Mouse (Mus musculus): Measurements from ENCODE around the gene Olfr1312. TPM values are rescaled to one million over a fixed set of nuclear protein-coding genes. Genes with fewer than 3 reads are reported as not detected.
"Not testable (repeated sequence)": the region's sequence is repeated elsewhere in the genome, so short reads cannot be mapped to it uniquely, and the experiment has no call there.

Gene Olfr1312
- polyA plus RNA-seq (2016; fragmentation: Nextera tagmentation; extraction: Ambion mirVana) = not detected in 2 replicates

- Histone ChIP-seq H3K27ac (no peak within 1 kb of the TSS), H3K27me3 (no peaks in the 10 kb centered on the region), H3K9ac (no peak within 1 kb of the TSS), H3K4me3 (no peak within 1 kb of the TSS), H3K4me1 (no peaks in the 10 kb centered on the region), H3K4me2 (replicated peaks) (no peak within 1 kb of the TSS), H3K36me3 (no peaks in the 10 kb centered on the region), H3K9me3 (no peaks in the 10 kb centered on the region)
- 24% methylated on average over 1 of the region's 1 CpGs for WGBS
- ATAC-seq (ENCODE audit: insufficient number of reproducible peaks, insufficient read depth, low FRiP score, low TSS enrichment) = no peak
Observed at GRCm38 (mm10) chr2:112050138-112050537, at the start of gene Olfr1312. TSS of gene Olfr1312 (minus strand) at chr2:112050238.

- H3K9me3 ChIP-seq = no peaks in the 10 kb centered on the region
- H3K36me3 ChIP-seq = no peaks in the 10 kb centered on the region
- no peaks in the 10 kb centered on the region for H3K27me3 ChIP-seq
- H3K4me2 ChIP-seq (replicated peaks) = no peak within 1 kb of the TSS
- H3K4me3 ChIP-seq = no peak within 1 kb of the TSS
- no peak within 1 kb of the TSS for H3K27ac ChIP-seq
- no peaks in the 10 kb centered on the region for H3K4me1 ChIP-seq
- H3K9ac ChIP-seq = no peak within 1 kb of the TSS
- no peak for ATAC-seq (ENCODE audit: insufficient number of reproducible peaks, insufficient read depth, low FRiP score, low TSS enrichment)
Observed at GRCm38 (mm10) chr2:112096681-112097080, 46.6 kb upstream of the Olfr1312 start, which contains the start of gene Olfr1314. TSS of gene Olfr1314 (minus strand) at chr2:112096781.

GRCm38 (mm10) chr2:112077743-112078142, 27.7 kb upstream of the Olfr1312 start, which contains the start of gene Olfr1313:
TSS of gene Olfr1313 (minus strand) at chr2:112077843.
- H3K36me3 ChIP-seq = no peaks in the 10 kb centered on the region
- H3K4me2 ChIP-seq (replicated peaks) = no peak within 1 kb of the TSS
- no peaks in the 10 kb centered on the region for H3K27me3 ChIP-seq
- no peaks in the 10 kb centered on the region for H3K9me3 ChIP-seq
- ATAC-seq (ENCODE audit: insufficient number of reproducible peaks, insufficient read depth, low FRiP score, low TSS enrichment) = no peak
- H3K4me3 ChIP-seq = no peak within 1 kb of the TSS
- no peaks in the 10 kb centered on the region for H3K4me1 ChIP-seq
- no peak within 1 kb of the TSS for H3K27ac ChIP-seq
- H3K9ac ChIP-seq = no peak within 1 kb of the TSS

- H3K4me2 ChIP-seq (replicated peaks) = not testable (repeated sequence)
- WGBS = 50% methylated on average over 6 of the region's 6 CpGs
Observed at GRCm38 (mm10) chr2:112026971-112027370, 23.1 kb downstream of the Olfr1312 start.

GRCm38 (mm10) chr2:112024312-112024711, 25.7 kb downstream of the Olfr1312 start, which contains the start of gene Olfr1311:
TSS of gene Olfr1311 (minus strand) at chr2:112024412.
- ATAC-seq (ENCODE audit: insufficient number of reproducible peaks, insufficient read depth, low FRiP score, low TSS enrichment) = no peak
- Histone ChIP-seq H3K4me3 (no peak within 1 kb of the TSS), H3K9me3 (no peaks in the 10 kb centered on the region), H3K4me1 (no peaks in the 10 kb centered on the region), H3K9ac (no peak within 1 kb of the TSS), H3K4me2 (replicated peaks) (no peak within 1 kb of the TSS), H3K36me3 (no peaks in the 10 kb centered on the region), H3K27ac (no peak within 1 kb of the TSS), H3K27me3 (no peaks in the 10 kb centered on the region)
- WGBS = 85% methylated on average over 2 of the region's 2 CpGs

More at GRCm38 (mm10) chr2:112026971-112027370, 23.1 kb downstream of the Olfr1312 start:
- not testable (repeated sequence) for H3K36me3 ChIP-seq; H3K4me3 ChIP-seq; H3K4me1 ChIP-seq; ATAC-seq (ENCODE audit: insufficient number of reproducible peaks, insufficient read depth, low FRiP score, low TSS enrichment); H3K27me3 ChIP-seq; H3K9me3 ChIP-seq; H3K9ac ChIP-seq; H3K27ac ChIP-seq

- H3K27ac ChIP-seq = no peak overlapping the region
- 78% methylated on average over 3 of the region's 3 CpGs for WGBS
- H3K4me2 ChIP-seq (replicated peaks) = no peak overlapping the region
- no peak overlapping the region for H3K4me3 ChIP-seq
- no peaks in the 10 kb centered on the region for H3K9me3 ChIP-seq
- no peak overlapping the region for H3K9ac ChIP-seq
- H3K27me3 ChIP-seq = no peaks in the 10 kb centered on the region
- ATAC-seq (ENCODE audit: insufficient number of reproducible peaks, insufficient read depth, low FRiP score, low TSS enrichment) = no peak
- no peaks in the 10 kb centered on the region for H3K36me3 ChIP-seq
- no peaks in the 10 kb centered on the region for H3K4me1 ChIP-seq
Observed at GRCm38 (mm10) chr2:112014900-112015299, 35.1 kb downstream of the Olfr1312 start.

GRCm38 (mm10) chr2:112012608-112013007, 37.4 kb downstream of the Olfr1312 start, which contains the start of gene Olfr1310:
TSS of gene Olfr1310 (minus strand) at chr2:112012708.
- H3K9ac ChIP-seq = no peak within 1 kb of the TSS
- H3K36me3 ChIP-seq = no peaks in the 10 kb centered on the region
- no peak within 1 kb of the TSS for H3K4me3 ChIP-seq
- no peaks in the 10 kb centered on the region for H3K4me1 ChIP-seq
- ATAC-seq (ENCODE audit: insufficient number of reproducible peaks, insufficient read depth, low FRiP score, low TSS enrichment) = no peak
- H3K27ac ChIP-seq = no peak within 1 kb of the TSS
- no peaks in the 10 kb centered on the region for H3K9me3 ChIP-seq
- H3K27me3 ChIP-seq = no peaks in the 10 kb centered on the region
- H3K4me2 ChIP-seq (replicated peaks) = no peak within 1 kb of the TSS

- no peak within 1 kb of the TSS for H3K4me3 ChIP-seq
- H3K9me3 ChIP-seq = no peaks in the 10 kb centered on the region
- no peak within 1 kb of the TSS for H3K27ac ChIP-seq
- no peak within 1 kb of the TSS for H3K4me2 ChIP-seq (replicated peaks)
- no peak within 1 kb of the TSS for H3K9ac ChIP-seq
- ATAC-seq (ENCODE audit: insufficient number of reproducible peaks, insufficient read depth, low FRiP score, low TSS enrichment) = no peak
- H3K4me1 ChIP-seq = no peaks in the 10 kb centered on the region
- WGBS = 71% methylated on average over 1 of the region's 1 CpGs
- no peaks in the 10 kb centered on the region for H3K27me3 ChIP-seq
- no peaks in the 10 kb centered on the region for H3K36me3 ChIP-seq
Observed at GRCm38 (mm10) chr2:111990181-111990580, 59.9 kb downstream of the Olfr1312 start, which contains the start of gene Olfr1309. TSS of gene Olfr1309 (minus strand) at chr2:111990281.

Other genes starting within 250 kb of the Olfr1312 start
- not detected in 2 replicates for gene Olfr1303, start 229.9 kb downstream of the Olfr1312 start, polyA plus RNA-seq (2016; fragmentation: Nextera tagmentation; extraction: Ambion mirVana)
- not detected in 2 replicates for gene Olfr1305, start 173.1 kb downstream of the Olfr1312 start, polyA plus RNA-seq (2016; fragmentation: Nextera tagmentation; extraction: Ambion mirVana)
- gene Olfr1306, start 134.0 kb downstream of the Olfr1312 start, polyA plus RNA-seq (2016; fragmentation: Nextera tagmentation; extraction: Ambion mirVana) = not detected in 2 replicates
- gene Olfr1307, start 100.8 kb downstream of the Olfr1312 start, polyA plus RNA-seq (2016; fragmentation: Nextera tagmentation; extraction: Ambion mirVana) = not detected in 2 replicates
- gene Olfr1308, start 85.3 kb downstream of the Olfr1312 start, polyA plus RNA-seq (2016; fragmentation: Nextera tagmentation; extraction: Ambion mirVana) = not detected in 2 replicates
- not detected in 2 replicates for gene Olfr1309, start 60.0 kb downstream of the Olfr1312 start, polyA plus RNA-seq (2016; fragmentation: Nextera tagmentation; extraction: Ambion mirVana)
- not detected in 2 replicates for gene Olfr1310, start 37.5 kb downstream of the Olfr1312 start, polyA plus RNA-seq (2016; fragmentation: Nextera tagmentation; extraction: Ambion mirVana)
- gene Olfr1311, start 25.8 kb downstream of the Olfr1312 start, polyA plus RNA-seq (2016; fragmentation: Nextera tagmentation; extraction: Ambion mirVana) = not detected in 2 replicates
- not detected in 2 replicates for gene Olfr1313, start 27.6 kb upstream of the Olfr1312 start, polyA plus RNA-seq (2016; fragmentation: Nextera tagmentation; extraction: Ambion mirVana)
- not detected in 2 replicates for gene Olfr1314, start 46.5 kb upstream of the Olfr1312 start, polyA plus RNA-seq (2016; fragmentation: Nextera tagmentation; extraction: Ambion mirVana)
- not detected in 2 replicates for gene Olfr1315-ps1, start 65.2 kb upstream of the Olfr1312 start, polyA plus RNA-seq (2016; fragmentation: Nextera tagmentation; extraction: Ambion mirVana)
- gene Olfr1316, start 84.7 kb upstream of the Olfr1312 start, polyA plus RNA-seq (2016; fragmentation: Nextera tagmentation; extraction: Ambion mirVana) = not detected in 2 replicates
- not detected in 2 replicates for gene Olfr1317, start 90.1 kb upstream of the Olfr1312 start, polyA plus RNA-seq (2016; fragmentation: Nextera tagmentation; extraction: Ambion mirVana)
- gene Olfr1318, start 104.0 kb upstream of the Olfr1312 start, polyA plus RNA-seq (2016; fragmentation: Nextera tagmentation; extraction: Ambion mirVana) = not detected in 2 replicates
- 15.1 and 17.7 TPM in 2 replicates for gene Lpcat4, start 189.2 kb upstream of the Olfr1312 start, polyA plus RNA-seq (2016; fragmentation: Nextera tagmentation; extraction: Ambion mirVana)
- gene Nutm1, start 209.1 kb upstream of the Olfr1312 start, polyA plus RNA-seq (2016; fragmentation: Nextera tagmentation; extraction: Ambion mirVana) = not detected in 2 replicates
- 169 and 180 TPM in 2 replicates for gene Nop10, start 211.7 kb upstream of the Olfr1312 start, polyA plus RNA-seq (2016; fragmentation: Nextera tagmentation; extraction: Ambion mirVana)
- 12.9 and 14.3 TPM in 2 replicates for gene Slc12a6, start 215.6 kb upstream of the Olfr1312 start, polyA plus RNA-seq (2016; fragmentation: Nextera tagmentation; extraction: Ambion mirVana)
- gene Gm21985, start 216.1 kb upstream of the Olfr1312 start, polyA plus RNA-seq (2016; fragmentation: Nextera tagmentation; extraction: Ambion mirVana) = not detected in 2 replicates

Measured in embryonic facial prominence, embryonic 12.5 days (tissue).